13 mouse cellular contexts compared by ENCODE assay signal in genomic region chr2:125973207-125973606, GRCm38 (mm10).
DNase-seq lines count a peak whose midpoint lies in the region; ATAC-seq and TF ChIP-seq lines count a peak whose summit lies in the region.
"Had no signal": no experiment of that assay in that cellular context is flagged by ENCODE, and none has a peak within 500 bp of the region (broad histone marks: within the 10 kb centered on the region; RNA-seq: fewer than 3 reads in every experiment).

No protein-coding gene starts in this region.

- no peak for TF ChIP-seq POLR2A in limb, embryonic 14.5 days (IDR thresholded peaks at IDR 0.05; ENCODE audit: borderline replicate concordance, extremely low read depth, insufficient read depth, insufficient read length)

- 42% methylated on average over 6 of the region's 6 CpGs for WGBS in limb, embryonic 11.5 days
- WGBS in limb, embryonic 10.5 days = 55% methylated on average over 6 of the region's 6 CpGs
- 33% methylated on average over 6 of the region's 6 CpGs for WGBS in limb, embryonic 14.5 days

- no peaks in the 10 kb centered on the region for H3K36me3 ChIP-seq in limb, embryonic 11.5 days (ENCODE audit: control insufficient read depth, insufficient read depth, low read length)
- 0 out of 2 replicates have a peak, but pooled peaks cover 3% of the 10 kb centered on the region for H3K36me3 ChIP-seq in limb, embryonic 10.5 days
- peaks cover 7% of the 10 kb centered on the region; the same call in 1 of the 2 replicates for H3K36me3 ChIP-seq in limb, embryonic 14.5 days (ENCODE audit: control insufficient read depth, insufficient read depth, low read length)

- peak; percentile 37 for DNase-seq in limb, embryonic 11.5 days (ENCODE audit: low spot score)
- DNase-seq in limb, embryonic 10.5 days (ENCODE audit: low spot score) = no peak
- peak; percentile 66 for DNase-seq in embryo, embryonic 11 days
- peak; percentile 56 for DNase-seq in forelimb bud, embryonic 11.5 days (ENCODE audit: low read depth, low spot score)
- peak; percentile 66 for DNase-seq in limb, embryonic 14.5 days (ENCODE audit: low spot score)
- no peak for DNase-seq in testis, postnatal 14 days (ENCODE audit: low spot score)
- DNase-seq in cerebellum, postnatal 10 days = no peak
- no peak for DNase-seq in left cerebral cortex, postnatal 25 days (ENCODE audit: low spot score in 2 of 2)
- DNase-seq: cerebellum, adult 11 months; lung, adult 2 months; right cerebral cortex, postnatal 14 days had no signal

- H3K27ac ChIP-seq in limb, embryonic 11.5 days (replicated peaks; ENCODE audit: low read depth, low read length) = no peak overlapping the region
- no peak overlapping the region; the same call in 1 of the 2 replicates for H3K27ac ChIP-seq in limb, embryonic 10.5 days
- no peak overlapping the region for H3K27ac ChIP-seq in limb, embryonic 14.5 days (replicated peaks; ENCODE audit: low read depth, low read length)
- H3K27ac ChIP-seq: left cerebral cortex, adult 2 months had no signal

- no peaks in the 10 kb centered on the region for H3K27me3 ChIP-seq in limb, embryonic 11.5 days (ENCODE audit: control insufficient read depth, insufficient read depth, low read length)
- H3K27me3 ChIP-seq in limb, embryonic 10.5 days (ENCODE audit: low read depth, poor library complexity, severe bottlenecking) = no peaks in the 10 kb centered on the region
- H3K27me3 ChIP-seq in limb, embryonic 14.5 days (ENCODE audit: control insufficient read depth, insufficient read depth, low read length) = no peaks in the 10 kb centered on the region

- no peaks in the 10 kb centered on the region for H3K9me3 ChIP-seq in limb, embryonic 11.5 days (ENCODE audit: control insufficient read depth, low read length)
- no peaks in the 10 kb centered on the region for H3K9me3 ChIP-seq in limb, embryonic 10.5 days (replicated peaks)
- no peaks in the 10 kb centered on the region for H3K9me3 ChIP-seq in limb, embryonic 14.5 days (ENCODE audit: control insufficient read depth, low read length)

- H3K4me3 ChIP-seq in limb, embryonic 11.5 days (ENCODE audit: low read depth, low read length) = no peak overlapping the region
- H3K4me3 ChIP-seq in limb, embryonic 10.5 days = no peak overlapping the region
- H3K4me3 ChIP-seq in limb, embryonic 14.5 days (replicated peaks; ENCODE audit: low read length) = no peak overlapping the region
- H3K4me3 ChIP-seq: left cerebral cortex, adult 2 months had no signal

- no peak overlapping the region for H3K9ac ChIP-seq in limb, embryonic 11.5 days (ENCODE audit: low read length)
- H3K9ac ChIP-seq in limb, embryonic 14.5 days (ENCODE audit: low read depth, low read length, severe bottlenecking) = no peak overlapping the region

- H3K4me1 ChIP-seq in limb, embryonic 11.5 days (ENCODE audit: control insufficient read depth, insufficient read depth, low read length) = 0 out of 2 replicates have a peak, but pooled peaks cover 5% of the 10 kb centered on the region
- H3K4me1 ChIP-seq in limb, embryonic 10.5 days = peaks cover 26% of the 10 kb centered on the region
- H3K4me1 ChIP-seq in limb, embryonic 14.5 days (ENCODE audit: control insufficient read depth, insufficient read depth, low read length) = peaks cover 6% of the 10 kb centered on the region; the same call in 1 of the 2 replicates

- ATAC-seq in limb, embryonic 11.5 days (ENCODE audit: insufficient number of reproducible peaks, low FRiP score, low TSS enrichment, low read depth) = peak; percentile 47; the same call in 1 of the 2 replicates
- peak; percentile 68 for ATAC-seq in limb, embryonic 14.5 days (ENCODE audit: low FRiP score, low read depth)

- intact Hi-C loops in left cerebral cortex, postnatal 25 days (cut with DNase I) = no loop called here

- H3K4me2 ChIP-seq in limb, embryonic 11.5 days (ENCODE audit: low read depth, severe bottlenecking) = no peak overlapping the region
- no peak overlapping the region for H3K4me2 ChIP-seq in limb, embryonic 14.5 days (replicated peaks; ENCODE audit: low read depth, low read length, severe bottlenecking)
- H3K4me2 ChIP-seq: heart, embryonic 11.5 days had no signal

Comparison
In these comparisons a context has a peak if more than half of its experiments do, and no peak if none do; other contexts are left out.
1. DNase-seq: peak in limb, embryonic 11.5 days (single experiment), embryo, embryonic 11 days (single experiment), forelimb bud, embryonic 11.5 days (single experiment) and limb, embryonic 14.5 days (single experiment); none in limb, embryonic 10.5 days (single experiment), testis, postnatal 14 days (single experiment), cerebellum, postnatal 10 days (0 of 2) and left cerebral cortex, postnatal 25 days (0 of 2).